Mouse (Mus musculus): ENCODE measurements around the gene Ankrd63.

- no peak for TF ChIP-seq CTCF (IDR thresholded peaks at IDR 0.05; ENCODE audit: extremely low read depth, insufficient read depth, low read length)
- no peak for TF ChIP-seq POLR2A (IDR thresholded peaks at IDR 0.05; ENCODE audit: extremely low read depth, insufficient read depth, low read length)
Measured at GRCm38 (mm10) chr2:118658457-118658856, 45.3 kb downstream of the Ankrd63 start.
